Mouse (Mus musculus): ENCODE data around the gene Lrp6. TPM values are rescaled to one million over a fixed set of nuclear protein-coding genes. Genes with fewer than 3 reads are reported as not detected.

Lrp6 gene
- total and polyA plus RNA-seq, 2 experiments from 2014 or later: 12.3 to 41.3 TPM

DNA sequence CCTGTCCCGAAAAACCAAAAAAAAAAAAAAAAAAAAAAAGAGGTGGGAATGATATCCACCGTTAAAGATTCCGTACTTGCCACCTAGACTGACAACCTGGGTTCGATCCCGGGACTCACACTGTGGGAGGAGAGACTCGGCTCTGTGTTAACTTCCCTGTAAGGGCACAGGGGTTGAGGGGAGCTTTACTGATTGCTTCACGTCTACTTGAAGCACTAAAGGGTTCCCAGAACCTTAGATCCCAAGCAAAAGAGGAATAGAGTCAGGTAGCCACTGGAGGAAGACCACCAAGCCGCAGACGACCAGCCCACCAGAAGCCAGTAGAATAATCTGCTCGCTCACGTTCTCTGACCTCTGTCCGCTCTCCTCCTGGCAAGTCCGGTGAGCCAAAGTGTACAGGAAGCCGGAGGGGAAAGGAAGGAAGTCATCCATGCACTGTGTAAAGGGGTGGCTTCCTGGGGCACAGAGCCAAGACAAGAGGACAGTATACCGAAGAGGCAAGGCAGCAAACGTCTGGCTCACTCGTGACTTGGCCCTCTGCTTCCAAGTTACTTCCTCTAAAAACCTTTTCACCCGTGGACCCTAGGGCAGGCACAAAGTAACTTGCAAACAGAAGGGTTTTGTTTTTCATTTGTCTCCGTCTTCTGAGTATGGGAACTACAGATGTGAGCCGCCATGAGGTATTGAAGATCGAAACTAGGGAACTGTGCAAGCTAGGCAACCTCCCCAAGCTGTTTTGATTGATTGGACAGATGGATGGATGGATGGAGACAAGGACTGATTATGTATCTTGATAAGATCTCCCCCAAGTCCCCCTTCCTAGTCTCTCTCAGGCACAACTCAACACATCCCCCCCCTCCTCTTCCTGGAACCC, 28.0 kb upstream of the Lrp6 start:
- Histone ChIP-seq H3K27me3 (ENCODE audit: insufficient read depth, low read length) (no peaks in the 10 kb centered on the region), H3K27ac (ENCODE audit: low read depth, low read length) (no peak overlapping the region), H3K36me3 (ENCODE audit: insufficient read depth) (no peaks in the 10 kb centered on the region), H3K4me2 (ENCODE audit: low read depth) (no peak overlapping the region), H3K9ac (no peak overlapping the region), H3K9me3 (ENCODE audit: low read length) (no peaks in the 10 kb centered on the region), H3K4me3 (ENCODE audit: low read depth, low read length) (no peak overlapping the region), H3K4me1 (ENCODE audit: insufficient read depth) (no peaks in the 10 kb centered on the region)
- no peak for TF ChIP-seq CTCF (IDR thresholded peaks at IDR 0.05; ENCODE audit: low read depth)
- no peak for ATAC-seq
- 88% methylated on average over 21 of the region's 21 CpGs for WGBS
- DNase-seq: no peak

DNA sequence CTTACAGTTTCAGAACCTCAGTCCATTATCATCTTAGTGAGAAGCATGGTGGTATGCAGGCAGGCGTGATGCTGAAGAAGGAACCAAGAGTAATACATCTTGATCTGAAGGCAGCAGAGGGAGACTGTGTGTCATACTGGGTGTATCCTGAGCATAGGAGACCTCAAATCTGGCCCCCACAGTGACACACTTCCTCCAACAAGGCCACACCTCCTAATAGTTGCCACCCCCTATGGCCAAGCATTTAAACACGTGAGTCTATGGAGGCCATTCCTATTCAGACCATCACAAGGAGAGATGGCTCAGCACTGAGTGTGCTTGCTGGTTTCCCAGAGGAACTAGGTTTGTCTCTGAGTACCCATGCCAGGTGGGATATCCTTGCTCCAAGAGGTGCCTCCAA, 24.8 kb upstream of the Lrp6 start:
- 90% methylated on average over 2 of the region's 2 CpGs for WGBS
- Histone ChIP-seq H3K4me2 (ENCODE audit: low read depth) (no peak overlapping the region), H3K9me3 (ENCODE audit: low read length) (no peaks in the 10 kb centered on the region), H3K27ac (ENCODE audit: low read depth, low read length) (no peak overlapping the region), H3K9ac (no peak overlapping the region), H3K36me3 (ENCODE audit: insufficient read depth) (no peaks in the 10 kb centered on the region), H3K4me1 (ENCODE audit: insufficient read depth) (no peaks in the 10 kb centered on the region), H3K27me3 (ENCODE audit: insufficient read depth, low read length) (no peaks in the 10 kb centered on the region), H3K4me3 (ENCODE audit: low read depth, low read length) (no peak overlapping the region)
- ATAC-seq: no peak
- DNase-seq: no peak
- TF ChIP-seq CTCF (IDR thresholded peaks at IDR 0.05; ENCODE audit: low read depth): no peak

DNA sequence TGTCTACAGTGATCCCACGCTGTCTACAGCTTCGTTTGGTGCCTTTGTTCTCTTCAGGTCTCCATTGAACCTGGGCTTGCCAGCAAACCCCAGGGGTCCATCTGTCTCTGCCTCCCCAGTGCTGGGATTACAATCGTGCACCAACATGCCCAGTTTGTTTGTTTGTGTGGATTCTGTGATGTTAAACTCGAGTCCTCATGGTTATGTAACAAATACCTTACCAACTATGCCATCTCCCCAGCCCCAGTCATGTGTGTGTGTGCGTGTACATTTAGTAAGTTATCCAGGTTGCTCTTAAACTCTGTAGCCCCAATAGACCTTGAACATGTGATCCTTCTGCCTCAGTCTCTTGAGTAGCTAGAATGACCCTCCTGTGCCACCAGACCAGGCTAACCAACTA, 19.5 kb upstream of the Lrp6 start:
- no peaks in the 10 kb centered on the region for H3K27me3 ChIP-seq (ENCODE audit: insufficient read depth, low read length)
- H3K36me3 ChIP-seq (ENCODE audit: insufficient read depth): no peaks in the 10 kb centered on the region
- no peak overlapping the region for H3K4me2 ChIP-seq (ENCODE audit: low read depth)
- DNase-seq (no peak), ATAC-seq (no peak)
- no peak overlapping the region for H3K27ac ChIP-seq (ENCODE audit: low read depth, low read length)
- H3K9ac ChIP-seq: no peak overlapping the region
- WGBS: 69% methylated on average over 5 of the region's 5 CpGs
- H3K4me3 ChIP-seq (ENCODE audit: low read depth, low read length): no peak overlapping the region
- no peaks in the 10 kb centered on the region for H3K9me3 ChIP-seq (ENCODE audit: low read length)
- H3K4me1 ChIP-seq (ENCODE audit: insufficient read depth): no peaks in the 10 kb centered on the region
- no peak for TF ChIP-seq CTCF (IDR thresholded peaks at IDR 0.05; ENCODE audit: low read depth)

DNA sequence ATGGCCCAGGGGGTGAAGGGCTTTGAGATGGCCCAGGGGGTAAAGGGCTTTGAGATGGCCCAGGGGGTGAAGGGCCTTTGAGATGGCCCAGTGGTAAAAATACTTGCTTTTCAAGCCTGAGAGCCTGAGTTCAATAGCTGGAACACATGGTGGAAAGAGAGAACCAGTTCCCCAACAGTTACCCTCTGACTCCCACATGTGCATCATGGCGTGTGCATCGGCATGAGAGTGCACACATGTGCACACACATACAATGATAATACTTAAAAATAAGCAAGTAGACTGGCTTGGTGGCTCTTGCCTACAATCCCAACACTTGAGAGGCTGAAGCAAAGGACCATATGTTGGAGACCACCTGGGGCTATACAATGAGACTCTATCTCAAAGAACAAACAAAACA, 17.9 kb upstream of the Lrp6 start:
- H3K9ac ChIP-seq: no peak overlapping the region
- no peak for TF ChIP-seq CTCF (IDR thresholded peaks at IDR 0.05; ENCODE audit: low read depth)
- 99% methylated on average over 2 of the region's 2 CpGs for WGBS
- ATAC-seq (no peak), DNase-seq (no peak)
- H3K4me3 ChIP-seq (ENCODE audit: low read depth, low read length): no peak overlapping the region
- no peaks in the 10 kb centered on the region for H3K9me3 ChIP-seq (ENCODE audit: low read length)
- H3K4me2 ChIP-seq (ENCODE audit: low read depth): no peak overlapping the region
- no peak overlapping the region for H3K27ac ChIP-seq (ENCODE audit: low read depth, low read length)
- no peaks in the 10 kb centered on the region for H3K27me3 ChIP-seq (ENCODE audit: insufficient read depth, low read length)
- no peaks in the 10 kb centered on the region for H3K4me1 ChIP-seq (ENCODE audit: insufficient read depth)
- no peaks in the 10 kb centered on the region for H3K36me3 ChIP-seq (ENCODE audit: insufficient read depth)

DNA sequence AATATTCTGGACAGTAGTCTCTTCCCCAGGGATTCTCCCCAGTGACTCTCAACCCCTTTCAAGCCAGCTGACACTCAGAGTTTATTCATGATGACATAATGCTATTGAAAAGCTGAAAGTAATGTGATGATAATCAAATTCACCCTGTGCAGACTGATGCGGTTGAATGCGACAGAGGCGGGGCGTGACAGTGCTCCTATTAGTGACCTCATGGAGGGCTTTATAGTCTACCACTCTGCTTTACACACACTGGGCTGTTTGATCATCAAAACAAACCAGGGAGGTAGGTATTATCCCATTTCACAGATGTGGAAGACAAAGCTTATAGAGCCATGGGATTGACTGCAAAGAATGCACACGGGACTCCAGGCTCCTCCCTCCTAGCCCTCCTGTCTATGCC, 15.3 kb upstream of the Lrp6 start:
- H3K4me1 ChIP-seq (ENCODE audit: insufficient read depth): no peaks in the 10 kb centered on the region
- no peak for ATAC-seq
- H3K4me3 ChIP-seq (ENCODE audit: low read depth, low read length): no peak overlapping the region
- no peak overlapping the region for H3K9ac ChIP-seq
- no peak for DNase-seq
- no peak overlapping the region for H3K4me2 ChIP-seq (ENCODE audit: low read depth)
- H3K36me3 ChIP-seq (ENCODE audit: insufficient read depth): no peaks in the 10 kb centered on the region
- H3K27me3 ChIP-seq (ENCODE audit: insufficient read depth, low read length): no peaks in the 10 kb centered on the region
- no peak for TF ChIP-seq CTCF (IDR thresholded peaks at IDR 0.05; ENCODE audit: low read depth)
- no peaks in the 10 kb centered on the region for H3K9me3 ChIP-seq (ENCODE audit: low read length)
- H3K27ac ChIP-seq (ENCODE audit: low read depth, low read length): no peak overlapping the region
- WGBS: 66% methylated on average over 5 of the region's 5 CpGs

DNA sequence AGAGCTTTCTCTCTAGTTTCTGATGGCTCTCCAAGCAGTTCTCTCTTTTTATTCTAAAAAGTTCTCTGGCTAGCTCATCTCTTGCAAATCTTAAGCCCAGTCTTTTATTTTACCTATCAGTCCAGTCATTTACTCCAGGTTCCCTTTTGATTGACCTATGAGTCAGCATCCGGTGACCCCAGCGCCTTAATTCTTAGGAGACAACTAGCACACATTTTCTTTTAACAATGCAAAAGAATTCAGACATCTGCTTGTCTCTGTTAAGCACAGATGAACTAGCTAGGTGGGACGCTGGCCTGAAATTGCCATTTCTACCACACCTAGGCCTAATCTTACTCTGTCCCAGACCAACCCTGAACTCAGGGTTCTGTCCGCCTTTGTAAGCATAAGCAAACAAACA, 12.7 kb upstream of the Lrp6 start:
- Histone ChIP-seq H3K4me2 (ENCODE audit: low read depth) (no peak overlapping the region), H3K36me3 (ENCODE audit: insufficient read depth) (no peaks in the 10 kb centered on the region), H3K27me3 (ENCODE audit: insufficient read depth, low read length) (no peaks in the 10 kb centered on the region), H3K9me3 (ENCODE audit: low read length) (no peaks in the 10 kb centered on the region), H3K4me1 (ENCODE audit: insufficient read depth) (no peaks in the 10 kb centered on the region), H3K4me3 (ENCODE audit: low read depth, low read length) (no peak overlapping the region), H3K27ac (ENCODE audit: low read depth, low read length) (no peak overlapping the region), H3K9ac (no peak overlapping the region)
- no peak for TF ChIP-seq CTCF (IDR thresholded peaks at IDR 0.05; ENCODE audit: low read depth)
- WGBS: 92% methylated on average over 4 of the region's 4 CpGs
- DNase-seq (no peak), ATAC-seq (no peak)

DNA sequence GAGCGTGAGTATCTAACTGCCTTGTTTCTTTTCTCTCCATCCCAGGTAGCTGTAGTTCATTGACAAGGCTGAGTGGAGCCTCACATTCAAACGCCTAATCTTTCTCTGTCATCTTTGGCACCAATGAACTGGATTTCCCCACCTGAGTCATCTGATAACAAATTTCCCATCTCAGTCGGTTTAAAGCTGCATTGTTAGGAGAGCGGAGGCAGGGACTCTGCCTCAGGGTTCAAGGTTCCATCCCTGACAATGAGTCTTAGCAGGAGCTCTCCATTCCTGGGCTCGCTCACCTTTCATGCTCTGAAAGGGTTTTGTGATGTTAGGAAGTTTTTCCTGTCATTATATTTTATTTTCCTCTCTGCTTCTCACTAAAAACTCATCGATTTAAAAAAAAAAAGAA, 11.3 kb upstream of the Lrp6 start:
- H3K27me3 ChIP-seq (ENCODE audit: insufficient read depth, low read length): no peaks in the 10 kb centered on the region
- DNase-seq (no peak), ATAC-seq (no peak)
- no peak overlapping the region for H3K4me2 ChIP-seq (ENCODE audit: low read depth)
- H3K9ac ChIP-seq: no peak overlapping the region
- H3K9me3 ChIP-seq (ENCODE audit: low read length): no peaks in the 10 kb centered on the region
- H3K4me3 ChIP-seq (ENCODE audit: low read depth, low read length): no peak overlapping the region
- no peaks in the 10 kb centered on the region for H3K4me1 ChIP-seq (ENCODE audit: insufficient read depth)
- no peak for TF ChIP-seq CTCF (IDR thresholded peaks at IDR 0.05; ENCODE audit: low read depth)
- H3K36me3 ChIP-seq (ENCODE audit: insufficient read depth): no peaks in the 10 kb centered on the region
- 60% methylated on average over 6 of the region's 6 CpGs for WGBS
- H3K27ac ChIP-seq (ENCODE audit: low read depth, low read length): no peak overlapping the region

Measured in forebrain, postnatal 0 days (tissue).